Mouse (Mus musculus): ENCODE data around the gene Gm11168.
"Not testable (repeated sequence)": the region's sequence is repeated elsewhere in the genome, so short reads cannot be mapped to it uniquely, and the experiment has no call there.

Gm11168 gene

GRCm38 (mm10) chr9:3025653-3026052, 22.5 kb downstream of the Gm11168 start:
- peak; percentile 93 for DNase-seq (ENCODE audit: low spot score)

GRCm38 (mm10) chr9:3026136-3026535, 23.0 kb downstream of the Gm11168 start:
- DNase-seq (ENCODE audit: low spot score): not testable (repeated sequence)

GRCm38 (mm10) chr9:3026741-3027140, 23.6 kb downstream of the Gm11168 start:
- not testable (repeated sequence) for DNase-seq (ENCODE audit: low spot score)

DNA sequence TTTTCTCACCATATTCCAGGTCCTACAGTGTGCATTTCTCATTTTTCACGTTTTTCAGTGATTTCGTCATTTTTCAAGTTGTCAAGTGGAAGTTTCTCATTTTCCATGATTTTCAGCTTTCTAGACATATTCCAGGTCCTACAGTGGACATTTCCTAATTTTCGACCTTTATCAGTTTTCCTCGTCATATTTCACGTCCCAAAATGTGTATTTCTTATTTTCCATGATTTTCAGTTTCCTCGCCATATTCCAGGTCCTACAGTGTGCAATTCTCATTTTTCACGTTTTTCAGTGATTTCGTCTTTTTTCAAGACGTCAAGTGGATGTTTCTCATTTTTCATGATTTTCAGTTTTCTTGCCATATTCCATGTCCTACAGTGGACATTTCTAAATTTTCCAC, 24.1 kb downstream of the Gm11168 start:
- DNase-seq (ENCODE audit: low spot score): not testable (repeated sequence)

GRCm38 (mm10) chr9:3029276-3030000, 26.3 kb downstream of the Gm11168 start:
- DNase-seq (ENCODE audit: low spot score): not testable (repeated sequence)

DNA sequence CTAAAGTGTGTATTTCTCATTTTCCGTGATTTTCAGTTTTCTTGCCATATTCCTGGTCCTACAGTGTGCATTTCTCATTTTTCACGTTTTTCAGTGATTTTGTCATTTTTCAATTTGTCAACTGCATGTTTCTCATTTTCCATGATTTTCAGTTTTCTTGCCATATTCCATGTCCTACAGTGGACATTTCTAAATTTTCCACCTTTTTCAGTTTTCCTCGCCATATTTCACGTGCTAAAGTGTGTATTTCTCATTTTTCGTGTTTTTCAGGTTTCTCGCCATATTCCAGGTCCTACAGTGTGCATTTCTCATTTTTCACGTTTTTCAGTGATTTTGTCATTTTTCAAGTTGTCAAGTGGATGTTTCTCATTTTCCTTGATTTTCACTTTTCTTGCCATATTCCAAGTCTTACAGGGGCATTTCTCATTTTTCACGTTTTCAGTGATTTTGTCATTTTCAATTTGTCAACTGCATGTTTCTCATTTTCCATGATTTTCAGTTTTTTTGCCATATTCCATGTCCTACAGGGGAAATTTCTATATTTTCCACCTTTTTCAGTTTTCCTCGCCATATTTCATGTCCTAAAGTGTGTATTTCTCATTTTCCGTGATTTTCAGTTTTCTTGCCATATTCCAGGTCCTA, 27.7 kb downstream of the Gm11168 start:
- not testable (repeated sequence) for DNase-seq (ENCODE audit: low spot score)

DNA sequence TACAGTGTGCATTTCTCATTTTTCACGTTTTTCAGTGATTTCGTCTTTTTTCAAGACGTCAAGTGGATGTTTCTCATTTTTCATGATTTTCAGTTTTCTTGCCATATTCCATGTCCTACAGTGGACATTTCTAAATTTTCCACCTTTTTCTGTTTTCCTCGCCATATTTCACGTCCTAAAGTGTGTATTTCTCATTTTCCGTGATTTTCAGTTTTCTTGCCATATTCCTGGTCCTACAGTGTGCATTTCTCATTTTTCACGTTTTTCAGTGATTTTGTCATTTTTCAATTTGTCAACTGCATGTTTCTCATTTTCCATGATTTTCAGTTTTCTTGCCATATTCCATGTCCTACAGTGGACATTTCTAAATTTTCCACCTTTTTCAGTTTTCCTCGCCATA, 31.2 kb downstream of the Gm11168 start, which contains the start of gene Gm17535:
TSS of gene Gm17535 (plus strand) at position 301 of the 400 bp plus-strand sequence.
- not testable (repeated sequence) for DNase-seq (ENCODE audit: low spot score)

- DNase-seq (ENCODE audit: low spot score): not testable (repeated sequence)
These were observed 33.4 kb downstream of the Gm11168 start, which contains the start of gene Gm10715 for GRCm38 (mm10) chr9:3036577-3036976. TSS of gene Gm10715 (plus strand) at chr9:3036877.

DNA sequence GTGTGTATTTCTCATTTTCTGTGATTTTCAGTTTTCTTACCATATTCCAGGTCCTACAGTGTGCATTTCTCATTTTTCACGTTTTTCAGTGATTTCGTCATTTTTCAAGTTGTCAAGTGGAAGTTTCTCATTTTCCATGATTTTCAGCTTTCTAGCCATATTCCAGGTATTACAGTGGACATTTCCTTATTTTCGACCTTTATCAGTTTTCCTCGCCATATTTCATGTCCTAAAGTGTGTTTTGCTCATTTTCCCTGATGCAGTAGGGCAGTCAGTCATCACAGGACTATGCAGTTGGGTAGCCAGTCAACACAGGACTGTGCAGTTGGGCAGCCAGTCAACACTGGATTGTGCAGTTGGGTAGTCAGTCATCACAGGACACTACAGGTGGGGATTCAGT, 35.0 kb downstream of the Gm11168 start:
- not testable (repeated sequence) for DNase-seq (ENCODE audit: low spot score)

All from ovary, postnatal 10 days (tissue).